Mouse (Mus musculus) ES-Bruce4 (cell line): ENCODE measurements around the gene Hmgn2.

Source experiments
- CTCF ChIP-seq: IDR thresholded peaks from one replicate; pipeline ENCODE4 v1.8.1; 2011; ENCODE audit warnings: low read depth, low read length
- EP300 ChIP-seq: IDR thresholded peaks from 2 replicates; pipeline ENCODE4 v1.6.1; 2011; ENCODE audit warnings: low read depth, low read length; ENCODE audit not compliant: insufficient read depth
- POLR2A ChIP-seq: IDR thresholded peaks from one replicate; pipeline ENCODE4 v1.8.1; 2011; ENCODE audit warnings: low read length; ENCODE audit not compliant: insufficient read depth

- TF ChIP-seq CTCF, result no peak
- TF ChIP-seq POLR2A, result no peak
- no peak for TF ChIP-seq EP300
Measured at GRCm38 (mm10) chr4:133978021-133978711, 9.7 kb upstream of the Hmgn2 start.
